Mouse (Mus musculus): ENCODE measurements at regions not wholly inside any gene's neighbourhood (a gene's known extent, or its start where the extent isn't known, plus 50 kb on each side); places are given as distances from the start of the nearest gene placed in this dataset.

GRCm38 (mm10) chr13:97705926-97706325, 54.5 kb downstream of the Gm10260 start:
- no peak overlapping the region for H3K27ac ChIP-seq (replicated peaks; ENCODE audit: low read depth, low read length)
- TF ChIP-seq POLR2A (IDR thresholded peaks at IDR 0.05; ENCODE audit: borderline replicate concordance, extremely low read depth, insufficient read depth, insufficient read length) = no peak
- H3K9me3 ChIP-seq (ENCODE audit: control insufficient read depth, low read length) = no peaks in the 10 kb centered on the region
- no peak overlapping the region for H3K4me2 ChIP-seq (replicated peaks; ENCODE audit: low read depth, low read length, severe bottlenecking)
- no peaks in the 10 kb centered on the region for H3K27me3 ChIP-seq (ENCODE audit: control insufficient read depth, insufficient read depth, low read length)
- H3K9ac ChIP-seq (ENCODE audit: low read depth, low read length, severe bottlenecking) = no peak overlapping the region
- ATAC-seq (ENCODE audit: low FRiP score, low read depth) (no peak), DNase-seq (ENCODE audit: low spot score) (no peak)
- H3K36me3 ChIP-seq (ENCODE audit: control insufficient read depth, insufficient read depth, low read length) = no peaks in the 10 kb centered on the region
- peaks cover 8% of the 10 kb centered on the region; the same call in 1 of the 2 replicates for H3K4me1 ChIP-seq (ENCODE audit: control insufficient read depth, insufficient read depth, low read length)
- no peak overlapping the region for H3K4me3 ChIP-seq (replicated peaks; ENCODE audit: low read length)
- 85% methylated on average over 5 of the region's 5 CpGs for WGBS

- Histone ChIP-seq H3K9me3 (ENCODE audit: control insufficient read depth, low read length) (no peaks in the 10 kb centered on the region), H3K27ac (replicated peaks; ENCODE audit: low read depth, low read length) (no peak overlapping the region), H3K4me2 (replicated peaks; ENCODE audit: low read depth, low read length, severe bottlenecking) (no peak overlapping the region), H3K4me3 (replicated peaks; ENCODE audit: low read length) (no peak overlapping the region), H3K4me1 (ENCODE audit: control insufficient read depth, insufficient read depth, low read length) (peaks cover 8% of the 10 kb centered on the region; the same call in 1 of the 2 replicates), H3K36me3 (ENCODE audit: control insufficient read depth, insufficient read depth, low read length) (no peaks in the 10 kb centered on the region), H3K27me3 (ENCODE audit: control insufficient read depth, insufficient read depth, low read length) (no peaks in the 10 kb centered on the region), H3K9ac (ENCODE audit: low read depth, low read length, severe bottlenecking) (no peak overlapping the region)
- no peak for TF ChIP-seq POLR2A (IDR thresholded peaks at IDR 0.05; ENCODE audit: borderline replicate concordance, extremely low read depth, insufficient read depth, insufficient read length)
- DNase-seq (ENCODE audit: low spot score) (no peak), ATAC-seq (ENCODE audit: low FRiP score, low read depth) (no peak)
- WGBS = 97% methylated on average over 4 of the region's 4 CpGs
Measured at GRCm38 (mm10) chr13:97704541-97704940, 55.9 kb downstream of the Gm10260 start.

GRCm38 (mm10) chr13:97698967-97699366, 61.5 kb downstream of the Gm10260 start:
- WGBS = 86% methylated on average over 2 of the region's 2 CpGs
- TF ChIP-seq POLR2A (IDR thresholded peaks at IDR 0.05; ENCODE audit: borderline replicate concordance, extremely low read depth, insufficient read depth, insufficient read length) = no peak
- H3K4me2 ChIP-seq (replicated peaks; ENCODE audit: low read depth, low read length, severe bottlenecking) = no peak overlapping the region
- no peak overlapping the region for H3K9ac ChIP-seq (ENCODE audit: low read depth, low read length, severe bottlenecking)
- ATAC-seq (ENCODE audit: low FRiP score, low read depth) (no peak), DNase-seq (ENCODE audit: low spot score) (no peak)
- H3K4me1 ChIP-seq (ENCODE audit: control insufficient read depth, insufficient read depth, low read length) = no peaks in the 10 kb centered on the region
- no peak overlapping the region for H3K27ac ChIP-seq (replicated peaks; ENCODE audit: low read depth, low read length)
- no peaks in the 10 kb centered on the region for H3K9me3 ChIP-seq (ENCODE audit: control insufficient read depth, low read length)
- H3K27me3 ChIP-seq (ENCODE audit: control insufficient read depth, insufficient read depth, low read length) = no peaks in the 10 kb centered on the region
- no peaks in the 10 kb centered on the region for H3K36me3 ChIP-seq (ENCODE audit: control insufficient read depth, insufficient read depth, low read length)
- H3K4me3 ChIP-seq (replicated peaks; ENCODE audit: low read length) = no peak overlapping the region

GRCm38 (mm10) chr13:97698317-97698716, 62.1 kb downstream of the Gm10260 start:
- ATAC-seq (ENCODE audit: low FRiP score, low read depth) (no peak), DNase-seq (ENCODE audit: low spot score) (no peak)
- H3K27me3 ChIP-seq (ENCODE audit: control insufficient read depth, insufficient read depth, low read length) = no peaks in the 10 kb centered on the region
- no peak overlapping the region for H3K4me2 ChIP-seq (replicated peaks; ENCODE audit: low read depth, low read length, severe bottlenecking)
- H3K9me3 ChIP-seq (ENCODE audit: control insufficient read depth, low read length) = no peaks in the 10 kb centered on the region
- H3K36me3 ChIP-seq (ENCODE audit: control insufficient read depth, insufficient read depth, low read length) = no peaks in the 10 kb centered on the region
- no peaks in the 10 kb centered on the region for H3K4me1 ChIP-seq (ENCODE audit: control insufficient read depth, insufficient read depth, low read length)
- no peak for TF ChIP-seq POLR2A (IDR thresholded peaks at IDR 0.05; ENCODE audit: borderline replicate concordance, extremely low read depth, insufficient read depth, insufficient read length)
- H3K27ac ChIP-seq (replicated peaks; ENCODE audit: low read depth, low read length) = no peak overlapping the region
- WGBS = 91% methylated on average over 1 of the region's 1 CpGs
- H3K9ac ChIP-seq (ENCODE audit: low read depth, low read length, severe bottlenecking) = no peak overlapping the region
- H3K4me3 ChIP-seq (replicated peaks; ENCODE audit: low read length) = no peak overlapping the region

- TF ChIP-seq POLR2A (IDR thresholded peaks at IDR 0.05; ENCODE audit: borderline replicate concordance, extremely low read depth, insufficient read depth, insufficient read length) = no peak
- DNase-seq (ENCODE audit: low spot score) = no peak
- 82% methylated on average over 10 of the region's 10 CpGs for WGBS
- Histone ChIP-seq H3K9ac (ENCODE audit: low read depth, low read length, severe bottlenecking) (no peak overlapping the region), H3K4me2 (replicated peaks; ENCODE audit: low read depth, low read length, severe bottlenecking) (no peak overlapping the region), H3K27me3 (ENCODE audit: control insufficient read depth, insufficient read depth, low read length) (no peaks in the 10 kb centered on the region), H3K36me3 (ENCODE audit: control insufficient read depth, insufficient read depth, low read length) (no peaks in the 10 kb centered on the region), H3K27ac (replicated peaks; ENCODE audit: low read depth, low read length) (no peak overlapping the region), H3K4me1 (ENCODE audit: control insufficient read depth, insufficient read depth, low read length) (no peaks in the 10 kb centered on the region), H3K9me3 (ENCODE audit: control insufficient read depth, low read length) (no peaks in the 10 kb centered on the region), H3K4me3 (replicated peaks; ENCODE audit: low read length) (no peak overlapping the region)
- no peak for ATAC-seq (ENCODE audit: low FRiP score, low read depth)
Measured at GRCm38 (mm10) chr13:97697262-97697661, 63.2 kb downstream of the Gm10260 start.

- Histone ChIP-seq H3K4me1 (ENCODE audit: control insufficient read depth, insufficient read depth, low read length) (no peaks in the 10 kb centered on the region), H3K4me3 (replicated peaks; ENCODE audit: low read length) (no peak overlapping the region), H3K9ac (ENCODE audit: low read depth, low read length, severe bottlenecking) (no peak overlapping the region), H3K4me2 (replicated peaks; ENCODE audit: low read depth, low read length, severe bottlenecking) (no peak overlapping the region), H3K27me3 (ENCODE audit: control insufficient read depth, insufficient read depth, low read length) (no peaks in the 10 kb centered on the region), H3K27ac (replicated peaks; ENCODE audit: low read depth, low read length) (no peak overlapping the region), H3K36me3 (ENCODE audit: control insufficient read depth, insufficient read depth, low read length) (no peaks in the 10 kb centered on the region), H3K9me3 (ENCODE audit: control insufficient read depth, low read length) (no peaks in the 10 kb centered on the region)
- DNase-seq (ENCODE audit: low spot score) = no peak
- no peak for ATAC-seq (ENCODE audit: low FRiP score, low read depth)
- 66% methylated on average over 2 of the region's 2 CpGs for WGBS
- no peak for TF ChIP-seq POLR2A (IDR thresholded peaks at IDR 0.05; ENCODE audit: borderline replicate concordance, extremely low read depth, insufficient read depth, insufficient read length)
Measured at GRCm38 (mm10) chr13:97695022-97695421, 65.4 kb downstream of the Gm10260 start.
